Mouse (Mus musculus): ENCODE results near the gene Hecw2. TPM values are rescaled to one million over a fixed set of nuclear protein-coding genes. Genes with fewer than 3 reads are reported as not detected.

Gene Hecw2
- total and polyA plus RNA-seq, 3 experiments: 1.6 to 18.8 (median 11.9) TPM

DNA sequence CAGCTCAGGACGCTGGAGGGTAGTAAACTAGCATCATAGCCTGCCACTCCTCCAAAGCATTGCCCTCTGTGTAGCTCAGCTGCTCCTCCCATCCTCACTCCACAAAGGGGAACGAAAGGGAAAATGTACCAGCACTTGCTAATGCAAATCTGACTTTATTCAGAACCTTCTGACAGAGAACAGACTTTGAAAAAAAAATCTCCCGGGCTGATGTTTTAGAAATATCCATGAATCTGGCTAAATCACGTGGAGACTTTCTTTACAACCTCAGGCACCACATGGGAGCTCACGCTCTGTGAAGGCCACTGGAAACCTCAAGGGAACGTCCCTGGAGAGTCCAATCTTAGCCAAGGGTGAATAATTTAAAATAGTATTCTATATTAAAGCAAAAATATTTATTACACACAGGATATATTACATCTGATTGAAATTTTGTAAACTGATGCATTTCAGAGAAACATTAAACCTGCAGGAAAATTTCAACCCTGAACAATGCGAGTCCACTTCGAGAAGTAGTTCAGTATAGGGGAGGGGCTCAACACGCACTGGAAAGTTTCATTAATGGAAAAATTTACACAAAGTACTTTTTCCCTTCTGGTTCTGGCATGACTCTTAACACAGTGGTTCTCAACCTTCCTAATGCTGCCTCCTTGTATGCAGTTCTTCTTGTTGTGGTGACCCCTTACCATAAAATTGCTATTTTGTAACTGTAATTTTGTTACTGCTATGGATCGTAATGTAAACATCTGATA, 67.8 kb downstream of the Hecw2 start:
- Histone ChIP-seq H3K79me2 (replicated peaks; ENCODE audit: control insufficient read depth, insufficient read depth, low read length) (no peaks in the 10 kb centered on the region), H3K4me3 (no peak overlapping the region), H3K36me3 (ENCODE audit: control insufficient read depth, insufficient read depth, low read length) (no peaks in the 10 kb centered on the region), H3K27ac (no peak overlapping the region), H3K4me1 (ENCODE audit: control insufficient read depth, insufficient read depth, low read length) (no peaks in the 10 kb centered on the region), H3K27me3 (ENCODE audit: control insufficient read depth, insufficient read depth, low read length) (no peaks in the 10 kb centered on the region), H3K9ac (ENCODE audit: low read depth, low read length) (no peak overlapping the region)
- TF ChIP-seq POLR2A (IDR thresholded peaks at IDR 0.05; ENCODE audit: insufficient read depth, low read depth, low read length) (no peak), EP300 (IDR thresholded peaks at IDR 0.05; ENCODE audit: insufficient read depth, low read depth, low read length) (no peak), CTCF (IDR thresholded peaks at IDR 0.05) (no peak)
- no peak for DNase-seq
- intact Hi-C loops (cut with DNase I): loop anchor here (5.0 kb wide), 1 partner anchor 35 kb away; no protein-coding TSS in a partner anchor
- WGBS: 67% methylated on average over 10 of the region's 10 CpGs

- Histone ChIP-seq H3K27ac (no peak overlapping the region), H3K79me2 (replicated peaks; ENCODE audit: control insufficient read depth, insufficient read depth, low read length) (no peaks in the 10 kb centered on the region), H3K27me3 (ENCODE audit: control insufficient read depth, insufficient read depth, low read length) (no peaks in the 10 kb centered on the region), H3K4me1 (ENCODE audit: control insufficient read depth, insufficient read depth, low read length) (no peaks in the 10 kb centered on the region), H3K4me3 (no peak overlapping the region), H3K9ac (ENCODE audit: low read depth, low read length) (no peak overlapping the region), H3K36me3 (ENCODE audit: control insufficient read depth, insufficient read depth, low read length) (peaks cover 2% of the 10 kb centered on the region; the same call in 1 of the 2 replicates)
- WGBS: 71% methylated on average over 2 of the region's 2 CpGs
- DNase-seq: no peak
- intact Hi-C loops (cut with DNase I): no loop called here
- no peak for TF ChIP-seq CTCF (IDR thresholded peaks at IDR 0.05)
- TF ChIP-seq EP300 (IDR thresholded peaks at IDR 0.05; ENCODE audit: insufficient read depth, low read depth, low read length): no peak
- no peak for TF ChIP-seq POLR2A (IDR thresholded peaks at IDR 0.05; ENCODE audit: insufficient read depth, low read depth, low read length)
Measured at GRCm38 (mm10) chr1:54122551-54122950, 72.4 kb downstream of the Hecw2 start.

DNA sequence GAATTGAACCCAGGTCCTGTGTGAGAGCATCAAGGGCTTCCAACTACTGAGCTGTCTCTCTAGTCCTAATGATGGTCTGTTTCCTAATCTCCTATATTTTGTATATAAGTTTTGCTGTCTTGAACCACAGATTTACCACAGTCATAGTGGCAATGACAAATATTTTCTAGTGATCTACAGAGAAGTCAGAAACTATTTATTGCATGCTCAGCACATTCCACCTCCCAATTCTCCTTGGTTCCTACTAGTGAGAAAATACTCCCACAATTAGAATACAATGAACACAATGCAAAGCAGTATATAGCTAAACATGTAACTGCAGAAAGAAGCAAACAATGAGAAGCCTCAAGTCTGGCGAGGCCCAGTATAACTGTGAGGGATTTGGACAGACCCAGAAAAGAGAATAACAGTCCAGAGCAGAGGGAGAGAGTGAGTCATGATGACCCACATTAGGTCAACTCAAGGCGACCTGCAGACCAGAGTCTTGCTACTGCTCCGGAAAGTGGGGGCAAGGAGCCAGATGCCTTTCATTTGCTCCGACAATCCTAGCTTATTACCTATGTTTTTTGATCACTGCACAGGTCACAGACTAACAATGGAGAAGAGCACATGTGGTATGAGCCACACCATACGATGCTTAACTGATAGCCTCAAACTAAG, 73.8 kb downstream of the Hecw2 start:
- whole genome bisulfite sequencing: 59% methylated on average over 5 of the region's 5 CpGs
- no peak overlapping the region for H3K27ac ChIP-seq
- no peak for TF ChIP-seq POLR2A (IDR thresholded peaks at IDR 0.05; ENCODE audit: insufficient read depth, low read depth, low read length)
- TF ChIP-seq CTCF (IDR thresholded peaks at IDR 0.05): no peak
- TF ChIP-seq EP300 (IDR thresholded peaks at IDR 0.05; ENCODE audit: insufficient read depth, low read depth, low read length): no peak
- H3K4me3 ChIP-seq: no peak overlapping the region
- no peaks in the 10 kb centered on the region for H3K27me3 ChIP-seq (ENCODE audit: control insufficient read depth, insufficient read depth, low read length)
- intact Hi-C loops (cut with DNase I): no loop called here
- no peak overlapping the region for H3K9ac ChIP-seq (ENCODE audit: low read depth, low read length)
- H3K36me3 ChIP-seq (ENCODE audit: control insufficient read depth, insufficient read depth, low read length): peaks cover 2% of the 10 kb centered on the region; the same call in 1 of the 2 replicates
- no peaks in the 10 kb centered on the region for H3K79me2 ChIP-seq (replicated peaks; ENCODE audit: control insufficient read depth, insufficient read depth, low read length)
- H3K4me1 ChIP-seq (ENCODE audit: control insufficient read depth, insufficient read depth, low read length): no peaks in the 10 kb centered on the region
- DNase-seq: no peak

DNA sequence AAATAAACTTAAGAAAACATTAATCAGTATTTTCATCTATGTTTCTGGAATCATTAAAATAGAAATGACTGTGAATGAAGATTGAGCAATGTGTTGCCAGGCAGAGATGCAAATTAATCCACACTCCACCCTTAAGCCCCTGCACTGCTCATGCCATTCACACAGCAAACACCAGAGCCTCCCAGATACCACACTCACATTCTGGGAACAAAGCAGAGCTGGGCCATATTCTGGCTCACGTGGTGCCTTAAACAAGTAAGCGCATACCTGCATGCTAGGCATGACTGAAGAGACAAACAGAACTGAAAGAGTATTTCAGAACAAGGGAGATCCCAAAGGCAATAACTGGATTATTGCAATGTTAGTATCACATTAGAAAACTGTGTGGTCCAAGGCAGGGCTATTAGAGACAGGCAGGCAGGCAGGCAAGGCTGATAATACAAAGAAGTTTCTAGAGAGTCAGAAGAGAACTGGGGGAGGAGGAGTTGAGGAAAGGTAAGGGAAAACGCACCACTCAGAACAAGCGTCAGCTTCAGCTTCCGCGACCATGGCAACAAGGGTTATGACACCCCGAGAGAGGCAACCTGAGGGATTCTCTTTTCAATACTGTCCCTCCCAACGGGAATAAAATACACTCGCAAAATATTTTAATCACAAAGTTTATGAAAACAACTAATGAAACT, 75.2 kb downstream of the Hecw2 start:
- no peaks in the 10 kb centered on the region for H3K4me1 ChIP-seq (ENCODE audit: control insufficient read depth, insufficient read depth, low read length)

DNA sequence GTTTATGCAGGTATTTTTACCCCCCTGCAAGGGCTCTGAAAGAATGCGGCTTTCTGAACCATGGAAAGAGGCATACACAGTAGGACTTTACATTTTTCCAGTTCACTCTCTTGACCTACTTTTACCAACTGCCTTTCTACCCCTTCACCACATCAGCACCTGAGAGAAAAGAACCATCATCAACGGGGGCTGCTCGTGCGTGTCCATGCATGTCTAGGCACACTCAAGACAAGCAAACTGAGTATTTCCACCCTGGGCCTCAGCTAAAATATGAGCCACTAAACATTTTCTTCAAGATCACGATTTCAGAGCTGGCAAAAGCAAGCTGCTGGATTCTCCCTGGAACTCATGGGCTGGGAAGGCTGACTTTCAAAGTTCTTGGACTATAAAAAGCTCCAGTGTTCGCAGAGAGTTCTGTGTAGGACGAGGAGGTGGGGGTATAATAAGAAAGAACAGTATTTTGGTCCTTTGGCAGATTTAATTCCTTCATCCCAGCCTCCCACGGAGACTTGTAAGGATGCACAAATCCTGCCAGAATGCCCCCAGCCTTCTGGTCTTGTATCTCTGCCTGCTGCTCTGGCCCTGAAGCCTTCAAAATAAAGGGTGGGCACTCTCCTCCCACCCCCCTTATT, 76.5 kb downstream of the Hecw2 start:
- Histone ChIP-seq H3K4me3 (no peak overlapping the region), H3K9ac (ENCODE audit: low read depth, low read length) (no peak overlapping the region), H3K4me1 (ENCODE audit: control insufficient read depth, insufficient read depth, low read length) (no peaks in the 10 kb centered on the region), H3K27ac (no peak overlapping the region), H3K36me3 (ENCODE audit: control insufficient read depth, insufficient read depth, low read length) (peaks cover 2% of the 10 kb centered on the region; the same call in 1 of the 2 replicates), H3K27me3 (ENCODE audit: control insufficient read depth, insufficient read depth, low read length) (no peaks in the 10 kb centered on the region), H3K79me2 (replicated peaks; ENCODE audit: control insufficient read depth, insufficient read depth, low read length) (no peaks in the 10 kb centered on the region)
- WGBS: 52% methylated on average over 8 of the region's 8 CpGs
- intact Hi-C loops (cut with DNase I): no loop called here
- DNase-seq: no peak
- TF ChIP-seq POLR2A (IDR thresholded peaks at IDR 0.05; ENCODE audit: insufficient read depth, low read depth, low read length) (no peak), EP300 (IDR thresholded peaks at IDR 0.05; ENCODE audit: insufficient read depth, low read depth, low read length) (no peak), CTCF (IDR thresholded peaks at IDR 0.05) (no peak)

More for the DNA sequence above, 75.2 kb downstream of the Hecw2 start:
- DNase-seq: no peak
- Histone ChIP-seq H3K36me3 (ENCODE audit: control insufficient read depth, insufficient read depth, low read length) (peaks cover 2% of the 10 kb centered on the region; the same call in 1 of the 2 replicates), H3K27ac (no peak overlapping the region), H3K4me3 (no peak overlapping the region), H3K9ac (ENCODE audit: low read depth, low read length) (no peak overlapping the region), H3K27me3 (ENCODE audit: control insufficient read depth, insufficient read depth, low read length) (no peaks in the 10 kb centered on the region), H3K79me2 (replicated peaks; ENCODE audit: control insufficient read depth, insufficient read depth, low read length) (no peaks in the 10 kb centered on the region)
- TF ChIP-seq CTCF (IDR thresholded peaks at IDR 0.05) (no peak), POLR2A (IDR thresholded peaks at IDR 0.05; ENCODE audit: insufficient read depth, low read depth, low read length) (no peak), EP300 (IDR thresholded peaks at IDR 0.05; ENCODE audit: insufficient read depth, low read depth, low read length) (no peak)
- WGBS: 84% methylated on average over 9 of the region's 9 CpGs
- intact Hi-C loops (cut with DNase I): no loop called here
